Mouse (Mus musculus) cerebellum, adult 2 months (tissue): ENCODE data around the gene Stk38l.

Experiments
- CTCF ChIP-seq: fragments of 200-500 bp; IDR thresholded peaks from 2 replicates; pipeline ENCODE4 v1.5.1; 2011; ENCODE audit warnings: low read depth, mild to moderate bottlenecking, control low read depth, low read length, moderate library complexity, borderline replicate concordance; ENCODE audit not compliant: insufficient read depth
- POLR2A ChIP-seq: fragments of 200-500 bp; IDR thresholded peaks from 2 replicates; pipeline ENCODE4 v1.6.1; 2011; ENCODE audit warnings: low read length, control low read depth, borderline replicate concordance; ENCODE audit not compliant: insufficient read depth

DNA sequence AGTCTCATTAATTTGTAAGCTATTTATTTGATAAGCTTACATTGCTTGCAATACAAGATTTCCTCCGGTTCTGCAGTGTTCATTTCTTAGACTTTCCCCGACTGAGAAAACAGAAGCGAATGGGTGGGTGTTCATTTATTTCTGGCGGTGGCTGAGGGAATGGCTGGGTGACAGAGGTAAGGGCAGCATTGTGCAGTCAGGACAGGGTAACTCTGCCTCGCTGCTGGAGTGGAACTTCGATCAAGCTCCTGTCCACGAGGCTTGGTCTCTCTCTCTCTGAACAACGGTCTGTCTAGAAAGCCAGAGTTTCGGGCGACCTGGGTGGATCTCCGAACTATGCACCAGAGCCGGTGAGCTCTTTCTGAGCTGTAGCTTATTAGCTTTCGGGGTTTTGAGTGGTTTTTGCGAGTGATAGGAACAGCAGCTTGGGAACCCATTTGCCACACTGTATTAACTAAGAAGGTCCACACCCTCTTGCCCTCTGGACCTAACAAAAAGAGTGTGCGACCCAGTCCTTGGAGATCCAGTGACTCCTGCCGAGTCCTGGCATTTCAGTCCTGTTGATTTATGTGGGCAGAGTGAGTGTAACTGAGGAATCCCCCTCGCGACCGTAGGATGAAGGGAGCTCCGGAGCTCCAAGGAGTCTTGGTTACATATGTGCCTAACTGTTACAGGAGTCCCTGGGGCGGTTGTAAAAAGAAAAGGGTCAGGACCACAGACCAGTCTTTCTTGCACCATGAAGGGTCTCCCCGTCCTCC is 70.5 kb downstream of the Stk38l start:
- TF ChIP-seq CTCF (no peak), POLR2A (no peak)
